Mouse (Mus musculus): ENCODE results near the gene Prkch.

Gene Prkch

DNA sequence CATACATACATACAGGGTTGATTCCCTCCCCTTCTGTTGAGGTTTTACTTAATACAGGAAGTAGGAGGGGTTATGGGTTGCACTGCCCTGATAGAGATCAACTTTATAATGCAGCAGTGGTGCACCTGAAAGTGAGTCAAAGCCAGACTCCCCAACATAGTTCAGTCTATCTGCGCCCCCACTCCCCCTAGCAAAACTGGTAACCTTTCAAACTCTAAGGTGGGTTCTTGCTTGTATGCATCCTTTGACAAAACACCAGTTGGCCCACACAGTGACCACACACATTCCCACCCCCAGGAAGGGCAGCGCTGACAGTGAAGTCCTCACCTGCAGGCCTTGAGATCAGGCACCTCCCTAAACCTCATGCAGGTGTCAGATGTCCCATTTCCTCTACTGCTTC is 135.9 kb downstream of the Prkch start:
- DNase-seq, result peak; percentile 54

DNA sequence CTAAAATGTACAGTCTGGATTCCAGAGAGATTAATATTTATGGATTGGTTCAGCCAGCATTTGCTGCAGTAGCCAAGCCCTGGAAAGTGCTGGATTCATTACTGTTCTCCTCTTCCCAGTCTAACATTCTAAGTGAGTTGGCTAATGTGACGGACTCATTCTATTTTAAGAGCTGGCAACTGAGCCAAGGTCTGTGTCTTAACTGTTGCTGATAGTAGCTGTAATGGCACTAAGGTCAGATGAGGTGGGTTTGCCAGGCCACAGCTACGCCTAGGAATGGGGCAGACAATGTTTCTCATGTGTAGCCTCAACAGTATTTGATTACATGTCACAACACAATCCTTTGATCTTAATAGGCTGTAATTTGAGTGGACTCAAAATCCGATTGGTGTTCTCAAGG is 137.5 kb downstream of the Prkch start:
- no peak for DNase-seq

DNA sequence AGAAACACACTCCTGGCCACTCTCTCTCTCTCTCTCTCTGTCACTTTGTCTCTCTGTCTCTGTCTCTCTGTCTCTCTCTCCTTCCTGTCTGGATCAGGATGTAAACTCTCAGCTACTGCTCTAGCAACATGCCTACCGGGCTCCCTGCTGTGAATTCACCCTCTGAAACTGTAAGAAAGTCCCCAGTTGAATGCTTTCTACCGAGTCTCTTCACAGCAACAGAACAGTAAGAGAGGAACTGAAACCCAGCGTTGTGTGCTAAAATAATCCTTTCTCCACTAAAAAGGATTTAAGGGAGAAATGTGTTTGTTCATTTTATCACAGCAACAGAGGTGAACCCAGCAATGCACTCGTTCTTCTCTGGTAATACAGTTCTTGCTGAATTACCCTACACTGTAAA is 138.5 kb downstream of the Prkch start:
- DNase-seq, result no peak

DNA sequence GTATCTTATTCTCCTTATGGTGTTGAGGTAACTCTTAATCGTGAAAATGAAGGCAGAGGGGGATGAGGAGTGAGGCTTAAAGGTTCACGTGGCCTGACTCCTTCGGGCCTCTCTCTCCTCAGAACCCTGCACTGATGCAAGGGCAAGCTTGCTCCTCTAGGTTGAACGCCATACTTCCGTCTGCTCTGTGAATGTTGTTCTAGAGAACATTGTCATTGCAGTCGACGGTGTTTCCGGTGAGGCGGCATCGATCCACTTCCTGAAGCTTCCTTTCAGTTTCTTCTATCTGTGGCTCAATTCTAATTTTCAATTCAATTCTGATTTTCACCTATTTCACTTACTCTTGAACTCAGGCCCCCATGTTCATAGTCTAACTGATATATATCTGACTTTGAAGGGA is 139.3 kb downstream of the Prkch start:
- DNase-seq, result no peak

DNA sequence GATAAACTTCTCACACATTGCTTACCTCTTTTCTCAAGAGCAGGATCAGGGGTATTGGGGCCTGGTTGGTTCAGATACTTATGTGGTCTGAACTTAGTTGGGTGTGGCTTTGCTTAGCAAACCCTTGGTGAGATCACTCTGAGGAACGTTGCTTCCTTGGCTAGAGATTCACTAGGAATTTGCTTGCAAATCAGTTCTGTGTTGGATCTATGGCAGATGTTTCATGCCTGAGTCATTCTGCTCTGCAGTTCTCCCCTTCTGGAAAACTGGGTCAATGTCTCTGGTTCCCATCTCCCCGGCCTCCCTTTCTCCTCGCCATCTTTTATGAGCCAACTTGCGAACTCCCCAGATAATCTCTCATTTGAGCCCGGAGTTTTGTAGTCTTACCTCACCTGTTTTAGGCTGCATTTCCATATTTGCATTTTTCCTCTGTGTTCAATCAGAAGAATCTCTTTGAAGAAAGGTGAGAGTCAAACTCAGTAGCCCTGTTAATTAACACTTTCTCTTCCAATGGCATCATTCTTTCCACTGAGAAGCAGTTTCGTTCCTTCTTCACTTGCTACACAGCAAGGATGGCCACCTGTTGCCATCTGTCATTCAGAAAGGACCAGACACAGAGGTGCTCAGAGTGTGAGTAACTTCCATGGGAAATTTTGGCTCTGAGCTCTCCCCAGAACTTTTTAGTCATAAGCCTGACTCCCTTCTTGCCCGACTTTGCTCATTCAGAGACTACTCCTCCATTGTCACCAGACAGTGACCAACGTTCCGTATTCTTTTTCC is 141.4 kb downstream of the Prkch start:
- no peak for DNase-seq

DNA sequence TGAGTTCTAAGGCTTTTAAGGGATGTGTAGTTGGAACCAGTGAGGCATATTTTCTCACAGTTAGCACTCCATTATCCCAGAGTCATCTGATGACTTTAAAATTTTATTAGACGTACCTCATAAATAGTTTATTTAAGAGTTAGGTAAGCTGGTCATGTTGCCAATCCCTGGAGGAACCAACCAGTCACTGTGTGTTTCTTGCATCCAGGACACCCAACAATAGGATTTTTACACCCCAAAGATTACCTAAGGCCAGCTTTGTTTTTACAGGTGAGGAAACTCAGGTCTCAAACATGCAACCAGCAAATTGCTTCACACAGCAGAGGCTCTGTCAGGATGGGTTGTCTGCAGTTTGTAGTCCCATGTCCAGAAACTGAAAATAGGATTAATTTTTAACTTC is 142.4 kb downstream of the Prkch start:
- DNase-seq, result no peak

DNA sequence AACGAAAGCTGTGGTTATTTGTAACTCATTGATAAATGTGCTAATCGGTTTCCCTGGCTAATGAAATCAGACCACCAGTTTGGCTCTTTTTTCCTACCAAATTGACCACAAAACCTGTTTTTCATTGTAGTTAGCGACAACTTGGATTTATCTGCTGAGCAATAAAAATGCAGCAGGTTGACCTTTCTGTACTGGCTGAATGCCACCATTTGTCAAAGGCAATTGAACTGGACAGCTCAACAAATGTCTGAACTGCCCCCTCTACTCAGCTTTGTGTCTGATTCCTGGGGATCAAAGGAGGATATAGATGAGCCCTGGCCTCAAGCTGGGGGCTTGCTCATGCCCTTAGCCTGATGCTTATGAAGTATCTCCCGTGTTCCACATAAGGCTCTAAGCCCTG is 146.0 kb downstream of the Prkch start:
- DNase-seq, result no peak

DNA sequence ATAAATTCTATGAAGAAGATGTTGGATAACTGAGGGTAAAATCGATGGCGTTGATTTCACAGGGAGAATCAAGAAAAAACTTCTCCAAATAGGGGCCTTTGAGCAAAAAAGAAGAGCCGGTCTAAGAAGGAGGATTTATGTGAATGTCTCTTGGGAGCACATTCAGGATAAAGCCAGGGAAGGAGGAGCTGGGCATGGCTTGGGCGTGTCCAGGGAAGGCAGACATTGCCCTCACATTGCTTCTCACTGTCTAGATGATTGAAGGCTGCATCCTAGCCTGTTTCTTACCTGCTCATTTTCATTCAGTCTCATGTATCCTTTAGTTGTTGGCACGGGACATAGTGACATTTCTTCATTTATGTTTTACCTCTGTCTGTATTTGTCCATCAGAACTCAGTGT is 146.5 kb downstream of the Prkch start:
- no peak for DNase-seq

DNA sequence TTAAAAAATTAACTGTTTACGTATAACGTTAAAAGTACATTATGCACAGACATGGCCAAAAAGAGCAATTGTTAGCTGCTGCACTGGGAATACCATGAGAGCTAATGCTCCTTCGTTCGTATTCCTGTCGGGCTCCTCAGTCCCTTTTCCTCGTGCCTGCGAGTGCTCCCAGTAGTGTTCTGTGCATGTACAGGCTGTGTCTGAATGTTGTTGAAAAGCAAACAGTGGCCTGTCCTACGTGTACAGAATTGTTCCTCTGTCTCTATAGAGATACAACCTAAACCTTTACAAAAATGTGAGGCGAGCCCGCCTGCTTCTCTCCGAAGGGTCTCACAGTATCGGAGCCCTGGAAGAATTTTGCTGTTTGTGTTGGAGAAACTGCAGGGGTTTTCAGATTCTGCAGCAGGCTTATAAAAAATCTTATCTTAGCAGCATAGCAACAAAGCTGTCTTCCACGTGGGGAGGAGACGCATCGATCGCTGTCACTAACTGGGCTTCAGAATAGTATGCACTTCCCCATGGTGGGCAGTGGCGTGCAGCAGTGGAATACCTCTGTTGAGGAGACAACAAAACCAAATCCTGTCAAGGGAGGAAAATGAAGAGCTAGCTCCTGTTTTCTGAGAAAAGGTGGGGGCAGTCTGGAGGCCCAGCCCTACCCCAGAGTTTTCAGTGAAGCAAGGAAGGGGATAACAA is 147.4 kb downstream of the Prkch start:
- no peak for DNase-seq

DNA sequence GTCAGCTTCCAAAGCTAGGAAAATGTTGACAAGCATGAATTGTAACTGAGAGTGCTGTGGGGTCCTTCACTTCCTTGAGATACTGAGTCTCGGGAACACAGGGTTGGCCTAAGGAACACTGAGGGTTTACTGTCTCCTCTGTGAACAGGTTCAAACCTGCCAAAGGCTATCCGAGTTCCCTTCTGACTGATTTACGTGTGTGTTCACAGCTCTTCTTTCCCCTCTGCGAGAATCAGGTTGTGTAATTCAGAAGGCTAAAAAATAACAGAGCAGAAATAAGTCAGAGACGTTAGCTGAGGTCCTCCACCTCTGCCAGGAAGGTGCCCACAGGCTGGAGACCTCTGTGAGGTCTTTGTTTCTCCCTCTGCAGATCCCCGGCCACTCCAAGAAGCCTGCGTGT is 148.3 kb downstream of the Prkch start:
- no peak for DNase-seq

DNA sequence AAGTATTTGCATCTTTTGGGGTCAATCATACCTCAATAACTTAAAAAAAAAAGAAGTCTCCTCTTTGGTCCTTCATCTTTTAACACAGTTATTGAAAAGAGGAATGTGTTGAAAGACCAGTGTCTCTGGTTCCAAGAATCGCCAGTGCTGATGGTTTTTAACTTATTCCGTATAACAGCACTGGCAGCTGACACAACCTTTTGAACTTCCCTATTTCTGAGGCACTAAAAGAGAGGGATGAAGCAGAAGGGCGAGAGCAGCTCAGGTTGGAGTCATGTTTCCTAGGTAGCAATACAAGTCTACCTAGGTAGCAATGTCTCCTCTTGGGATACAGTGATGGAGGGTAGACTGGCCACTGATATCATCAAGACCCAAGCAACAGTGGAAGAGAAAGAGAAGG is 152.3 kb downstream of the Prkch start:
- no peak for DNase-seq

DNA sequence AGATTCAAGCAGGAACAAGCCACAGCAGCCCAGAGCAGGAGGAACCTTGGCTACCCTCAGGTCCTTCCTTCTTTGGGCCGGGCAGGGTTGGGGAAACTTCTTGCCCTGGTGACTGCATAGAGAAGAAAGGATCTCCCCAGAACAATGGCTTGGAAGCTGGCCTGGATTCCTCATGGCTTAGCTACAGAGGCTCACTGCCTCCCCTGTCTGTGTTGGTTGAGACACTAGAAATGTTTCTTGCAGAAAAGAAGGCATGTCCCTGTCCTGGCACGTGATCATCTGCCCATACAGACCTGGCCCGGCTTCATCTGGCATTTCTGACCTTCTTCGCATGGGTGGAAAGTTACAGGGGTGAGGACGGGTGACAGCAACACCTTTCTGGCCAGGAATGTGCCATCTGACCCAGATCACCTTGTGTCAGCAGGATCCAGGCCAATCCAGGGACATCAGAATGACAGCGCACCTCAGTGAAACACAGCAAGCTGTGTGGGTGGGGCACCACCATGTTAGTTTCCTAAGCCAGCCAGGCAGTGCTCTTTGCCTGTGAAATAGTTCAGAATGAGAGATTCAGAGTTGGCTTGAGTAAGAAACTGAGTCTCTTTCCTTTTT is 155.1 kb downstream of the Prkch start:
- no peak for DNase-seq

DNA sequence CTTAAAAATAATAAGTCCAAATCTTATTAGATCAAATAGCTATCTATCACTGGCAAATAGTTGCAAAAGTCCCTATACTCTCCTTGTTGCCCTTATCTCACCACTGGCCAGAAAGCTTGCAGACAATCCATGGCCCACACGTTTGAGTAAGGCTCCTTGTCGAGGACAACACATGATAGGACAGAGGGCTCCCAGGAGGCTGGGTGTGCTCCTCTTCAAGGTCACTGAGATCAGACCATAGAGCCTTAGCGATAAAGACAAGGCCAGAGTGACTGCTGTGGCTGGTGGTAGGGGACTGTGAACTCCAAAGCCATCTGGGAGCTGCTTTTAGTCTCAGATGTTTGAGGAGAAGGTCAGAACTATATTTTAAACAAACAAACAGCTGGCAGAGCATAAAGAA is 158.0 kb downstream of the Prkch start:
- DNase-seq, result no peak

DNA sequence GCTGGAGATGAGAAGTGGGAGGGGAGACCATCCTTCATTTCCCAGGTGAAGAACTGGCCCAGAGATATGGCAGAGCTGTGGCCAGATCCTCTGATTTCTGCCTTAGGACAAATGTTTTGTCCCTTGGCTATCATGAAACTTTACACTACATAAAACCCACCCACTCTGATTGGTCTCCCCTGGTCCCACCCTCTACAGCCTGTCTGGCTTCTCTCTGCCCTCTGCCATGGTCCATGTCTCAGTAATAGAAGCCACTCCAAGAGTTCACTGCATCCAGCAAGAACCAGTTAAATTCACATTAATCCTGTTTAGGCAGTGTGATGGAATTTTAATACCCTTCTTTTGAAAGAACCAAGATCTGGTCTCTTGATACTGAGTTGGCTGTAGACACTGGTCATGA is 158.5 kb downstream of the Prkch start:
- DNase-seq, result no peak

DNA sequence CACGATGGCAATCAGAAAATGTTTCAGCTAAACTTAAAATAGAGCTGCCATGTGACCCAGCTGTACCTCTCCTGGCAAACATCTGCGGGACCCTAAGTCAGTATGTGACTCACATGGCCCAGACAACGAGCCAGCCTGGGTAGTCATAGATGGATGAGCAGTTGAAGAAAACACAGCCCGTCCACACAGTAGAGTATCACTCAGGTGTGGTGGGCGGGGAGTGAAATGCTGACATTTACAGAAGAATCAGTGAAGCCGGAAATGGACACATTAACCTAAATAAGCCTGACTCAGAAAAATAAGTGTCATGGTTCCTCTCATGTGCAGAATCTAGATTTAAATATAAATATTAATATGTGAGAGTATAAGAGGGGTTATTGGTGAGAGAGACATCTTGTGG is 161.5 kb downstream of the Prkch start:
- no peak for DNase-seq

DNA sequence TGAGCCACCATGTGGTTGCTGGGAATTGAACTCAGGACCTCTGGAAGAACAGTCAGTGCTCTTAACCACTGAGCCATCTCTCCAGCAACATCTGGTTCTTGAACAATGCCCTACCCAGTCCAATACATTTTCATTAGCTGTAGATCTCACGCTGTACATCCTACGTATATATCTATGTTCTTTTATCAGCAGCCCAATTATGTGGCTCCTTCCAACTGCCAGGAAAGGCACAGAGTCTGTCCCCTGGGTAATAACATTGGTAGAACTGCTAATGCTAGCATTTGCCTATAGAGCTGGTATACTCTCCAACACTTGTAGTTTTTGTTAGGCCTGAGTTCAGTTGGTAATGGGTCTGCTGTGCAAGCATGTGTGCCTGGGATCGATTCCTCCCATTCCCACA is 163.8 kb downstream of the Prkch start:
- no peak for DNase-seq

DNA sequence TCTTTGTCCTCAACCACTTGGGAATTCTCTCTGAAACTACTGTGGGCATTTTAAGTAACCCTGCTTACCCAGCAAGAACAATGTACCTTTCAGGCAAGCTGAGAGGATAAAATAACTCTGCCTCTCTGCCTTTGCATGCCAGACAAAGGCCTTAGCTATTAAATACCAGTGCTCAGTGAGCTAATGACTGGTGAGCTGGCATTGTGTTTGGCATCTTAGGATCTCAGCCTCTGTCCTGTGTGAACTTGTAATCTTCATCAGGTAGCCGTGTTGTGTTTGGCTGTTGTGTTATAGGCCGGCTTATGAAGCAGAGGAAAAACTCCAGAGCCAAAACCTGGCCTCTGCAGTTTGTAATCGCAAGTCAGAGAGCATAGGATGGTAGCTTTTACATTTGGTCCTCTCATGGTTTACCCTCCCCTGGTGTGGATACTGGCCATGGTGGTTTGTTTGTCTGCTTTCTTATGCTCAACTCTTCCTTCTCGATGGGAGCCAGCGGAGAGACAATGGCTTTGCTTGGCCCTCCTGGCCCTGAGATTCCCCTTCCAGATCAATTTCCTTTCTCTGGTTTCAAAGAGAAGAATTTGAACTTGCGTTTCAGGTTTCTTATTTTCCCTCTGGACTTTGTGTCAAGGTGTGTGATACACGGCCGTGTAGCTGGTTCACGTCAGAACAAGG is 170.0 kb downstream of the Prkch start:
- DNase-seq, result no peak

DNA sequence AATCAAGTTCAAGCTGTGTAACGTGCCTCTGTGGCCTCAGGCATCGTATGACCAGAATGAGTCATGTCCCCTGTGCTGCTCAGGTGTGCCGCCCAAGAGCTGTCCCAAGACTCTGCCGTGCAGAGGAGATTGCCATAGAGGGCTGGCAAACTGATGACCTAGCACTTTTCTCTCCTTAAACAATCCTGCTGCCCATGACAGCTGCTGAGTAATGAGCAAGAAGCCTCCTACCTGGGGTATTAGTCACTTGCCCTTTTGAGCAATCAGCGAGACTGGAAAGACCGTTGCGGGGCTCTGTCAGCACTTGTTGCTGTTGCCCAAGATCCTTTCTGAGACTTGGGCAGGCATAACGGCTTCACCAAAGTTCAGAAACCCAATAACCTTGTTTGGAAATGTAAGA is 171.1 kb downstream of the Prkch start:
- no peak for DNase-seq

DNA sequence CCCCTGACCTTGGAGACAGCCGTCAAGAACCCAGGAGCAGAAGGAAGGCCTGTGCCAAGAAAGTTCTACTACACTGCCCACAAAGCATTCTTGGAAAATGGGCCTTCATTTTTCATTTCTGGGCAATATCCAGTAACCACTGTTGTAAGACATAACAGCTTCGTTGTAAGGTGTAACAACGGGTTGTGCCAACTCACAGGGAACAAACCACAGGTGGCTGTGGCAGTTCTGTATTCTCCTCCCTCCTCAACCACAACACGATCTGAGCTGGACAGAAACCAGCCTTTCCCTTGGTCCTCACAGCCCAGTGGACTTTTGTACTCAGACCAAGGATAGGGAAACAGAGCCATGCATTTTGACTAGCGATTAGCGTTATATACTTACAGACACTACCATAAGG is 171.9 kb downstream of the Prkch start:
- no peak for DNase-seq

DNA sequence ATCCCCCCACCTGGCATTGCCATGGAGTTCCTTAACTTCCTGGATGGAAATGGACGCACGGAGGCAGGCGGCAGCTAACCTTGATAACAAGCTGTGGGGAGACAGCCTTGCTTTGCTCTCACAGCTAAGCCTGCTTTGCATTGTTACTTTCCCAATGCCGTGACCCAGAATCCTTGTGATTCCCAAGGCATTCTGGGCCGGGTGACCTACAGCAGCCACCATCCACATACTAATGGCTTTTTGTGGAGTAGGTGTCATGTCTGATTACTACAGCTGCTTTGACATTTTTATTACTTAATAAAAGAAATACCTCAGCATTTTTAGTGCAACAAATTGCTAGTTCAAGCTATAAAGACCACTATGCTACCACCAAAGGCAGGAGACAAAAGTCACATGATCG is 177.4 kb downstream of the Prkch start:
- no peak for DNase-seq

DNA sequence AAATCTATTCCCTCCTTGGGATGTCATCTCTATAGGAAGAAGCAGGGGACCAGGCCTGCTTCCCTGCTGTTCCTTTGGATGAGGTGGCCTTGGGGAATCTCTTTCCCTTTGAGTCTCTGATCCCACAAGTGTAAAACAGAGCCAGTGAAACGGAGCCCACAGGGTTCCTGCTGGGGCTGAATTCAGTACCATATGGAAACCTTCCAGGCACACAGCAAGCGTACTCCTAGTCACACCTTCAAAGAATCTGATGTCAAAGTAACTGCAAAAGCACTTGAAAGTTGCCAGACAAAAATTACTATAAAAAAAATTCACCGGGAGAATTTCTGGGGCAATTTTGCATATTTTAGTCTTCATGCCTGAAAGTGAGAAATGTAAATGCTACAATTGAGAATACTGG is 178.2 kb downstream of the Prkch start:
- DNase-seq, result no peak

DNA sequence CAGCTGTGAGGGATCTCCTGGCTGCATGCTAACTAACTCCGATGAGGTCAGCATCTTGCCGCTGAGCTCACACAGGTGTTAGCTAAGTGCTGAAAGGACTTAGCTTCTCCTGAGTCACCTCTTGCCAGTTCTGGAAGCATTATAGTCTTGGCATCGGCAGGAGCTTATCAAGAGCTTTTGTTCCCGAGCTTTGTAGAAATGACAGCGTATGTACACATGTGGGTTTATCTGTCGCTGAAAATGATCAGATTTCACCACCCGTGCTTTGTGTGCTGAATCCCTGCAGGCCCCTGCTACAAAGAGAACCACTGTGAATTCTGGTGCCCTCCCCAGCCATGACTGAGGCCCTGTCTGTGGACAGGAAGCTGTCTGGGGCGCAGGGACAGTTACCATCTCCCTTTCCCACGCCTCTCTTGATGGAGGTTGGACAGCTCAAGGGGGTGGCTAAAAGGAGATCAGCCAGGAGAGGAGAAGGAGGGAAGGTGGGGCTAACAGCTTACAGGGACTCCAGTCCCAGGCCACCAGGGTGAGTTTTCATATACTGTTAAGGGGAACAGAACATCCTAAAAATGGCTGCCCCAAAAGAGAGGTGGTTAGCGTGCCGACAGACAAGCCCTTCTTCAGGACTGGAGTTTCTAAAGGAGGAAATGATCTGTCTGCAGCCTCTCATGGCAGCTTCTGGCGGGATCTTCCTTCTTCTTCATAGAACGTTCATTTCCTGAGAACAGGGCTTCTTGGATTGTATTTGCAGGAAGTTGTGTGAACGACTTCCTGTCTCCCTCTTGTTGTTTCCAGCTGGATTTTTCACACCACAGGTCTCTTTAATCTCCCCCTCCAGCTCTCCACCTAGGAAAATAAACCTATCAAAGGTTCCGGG is 180.3 kb downstream of the Prkch start:
- DNase-seq, result no peak

DNA sequence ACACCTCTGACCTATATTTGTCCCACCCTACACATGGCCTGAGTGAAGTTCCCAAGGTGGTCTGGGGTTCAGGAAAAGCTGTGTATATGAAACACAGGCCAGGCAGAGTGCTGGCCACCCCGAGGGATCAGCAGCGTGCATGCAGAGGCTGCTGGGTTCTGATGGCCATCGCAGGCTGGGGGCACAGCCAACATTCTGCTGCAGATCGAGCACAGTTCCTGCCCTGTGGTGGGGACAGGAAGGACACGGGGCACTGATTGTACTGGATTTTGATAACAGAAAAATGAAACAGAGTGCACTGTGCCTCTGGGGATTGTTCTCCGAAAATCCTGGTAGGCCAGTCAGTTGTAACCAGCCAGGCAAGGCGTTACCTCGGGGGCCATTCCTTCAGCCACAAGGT is 181.6 kb downstream of the Prkch start:
- DNase-seq, result no peak

Data from thymus, postnatal 4 days (tissue).